Mouse (Mus musculus) heart, postnatal 0 days (tissue): ENCODE results near the gene Nrg4.

ENCODE experiments used
- CTCF ChIP-seq: IDR thresholded peaks from 2 replicates; pipeline ENCODE4 v1.5.1; 2016; ENCODE audit warnings: antibody characterized with exemption, control low read depth, low read depth
- EP300 ChIP-seq: IDR thresholded peaks from 2 replicates; pipeline ENCODE4 v1.6.1; 2016; ENCODE audit warnings: antibody characterized with exemption, low read depth

GRCm38 (mm10) chr9:55240852-55241251 lies 85.8 kb downstream of the Nrg4 start:
- TF ChIP-seq EP300 (no peak), CTCF (no peak)
